Mouse (Mus musculus) heart, adult 2 months (tissue): Measurements from ENCODE around the gene Tagap.
"Not testable (repeated sequence)": the region's sequence is repeated elsewhere in the genome, so short reads cannot be mapped to it uniquely, and the experiment has no call there.

Source experiments
- CTCF ChIP-seq: fragments of 200-600 bp; IDR thresholded peaks from 2 replicates; pipeline ENCODE4 v1.8.1; 2022; ENCODE audit warnings: antibody characterized with exemption, mild to moderate bottlenecking, moderate library complexity
- EP300 ChIP-seq: fragments of 200-500 bp; IDR thresholded peaks from 2 replicates; pipeline ENCODE4 v1.6.1; 2011; ENCODE audit warnings: low read depth, low read length, control low read depth; ENCODE audit not compliant: insufficient read depth
- POLR2A ChIP-seq: fragments of 200-500 bp; IDR thresholded peaks from 2 replicates; pipeline ENCODE4 v1.6.1; 2011; ENCODE audit warnings: mild to moderate bottlenecking, low read depth, low read length, control low read depth; ENCODE audit not compliant: insufficient read depth

DNA sequence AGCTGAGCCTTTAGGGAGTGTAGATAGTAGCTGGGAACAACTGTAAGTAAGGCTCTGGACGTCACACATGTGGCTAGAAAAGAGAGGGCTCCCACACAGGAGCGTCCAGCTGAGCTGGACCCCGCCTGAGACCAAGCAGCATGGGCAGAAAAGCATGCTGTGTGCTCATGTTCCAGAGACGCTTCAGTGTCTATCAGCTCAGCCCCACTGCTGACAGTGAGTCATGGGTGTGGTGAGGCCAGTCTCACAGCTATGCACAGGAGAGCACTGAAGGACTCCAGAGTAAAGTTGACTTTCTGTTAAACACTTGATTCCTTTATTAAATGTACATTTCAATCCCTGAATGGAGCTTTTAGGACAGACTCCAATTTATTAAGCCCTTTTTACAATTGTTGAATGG lies 25.5 kb downstream of the Tagap start:
- TF ChIP-seq POLR2A, EP300, CTCF: not testable (repeated sequence)
